Comparison of ENCODE assay signal across 1 mouse cellular context in the genomic region with DNA sequence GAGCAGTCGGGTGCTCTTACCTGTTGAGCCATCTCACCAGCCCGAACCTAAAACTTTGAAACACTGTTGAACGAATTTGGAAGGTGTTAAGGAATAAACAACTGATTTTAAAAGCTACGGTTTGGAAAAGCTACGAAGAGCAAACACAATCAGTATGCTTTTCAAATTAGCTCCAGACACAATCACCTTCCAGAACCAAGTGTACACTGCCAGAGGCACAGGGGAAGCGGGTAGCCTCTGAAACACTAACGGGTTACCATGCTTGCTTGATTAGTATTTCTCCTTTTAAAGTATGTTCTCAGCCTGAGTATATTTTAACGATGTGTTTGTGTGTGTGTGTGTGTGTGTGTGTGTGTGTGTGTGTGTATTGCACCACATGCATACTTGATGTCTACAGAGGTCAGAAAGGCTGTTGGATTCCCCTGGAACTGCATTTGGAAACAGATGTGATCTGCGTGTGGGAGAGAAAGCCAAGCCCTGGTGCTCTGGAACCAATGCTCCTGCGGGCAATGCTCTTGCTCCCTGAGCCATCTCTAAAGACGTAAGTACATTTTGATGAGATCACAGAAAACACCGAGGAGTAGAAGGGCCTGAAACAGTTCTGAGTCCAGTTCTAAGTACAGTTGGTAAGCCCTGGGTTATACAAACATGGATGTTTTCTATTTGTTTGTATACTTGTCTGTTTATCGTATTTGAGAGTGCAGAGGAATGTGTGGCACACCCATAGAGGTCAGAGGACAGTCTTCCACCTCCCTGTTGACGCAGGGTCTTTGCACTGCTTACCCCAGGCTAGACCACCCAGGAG.
TF ChIP-seq lines count a peak whose summit lies in the region.

No protein-coding gene starts in this region.

TF ChIP-seq in MEL, 35 proteins besides CTCF, POLR2A, EP300 and RAD21:
- TF ChIP-seq ZMIZ1 (IDR thresholded peaks at IDR 0.05; ENCODE audit: low read depth, low read length) = no peak
- no peak for TF ChIP-seq NRF1 (IDR thresholded peaks at IDR 0.05; ENCODE audit: insufficient read depth, low read depth, low read length, poor library complexity, severe bottlenecking)
- TF ChIP-seq ELF1 (IDR thresholded peaks at IDR 0.05; ENCODE audit: low read depth, low read length) = no peak
TF ChIP-seq in MEL: peak in this region for 0.
